Mouse (Mus musculus): ENCODE measurements around the gene Unc13b.

- TF ChIP-seq CTCF (IDR thresholded peaks at IDR 0.05; ENCODE audit: control insufficient read depth, insufficient read depth, insufficient read length) (no peak), FOSL1 (IDR thresholded peaks at IDR 0.05; ENCODE audit: insufficient read depth, low read length, poor library complexity, severe bottlenecking) (no peak), CEBPB (IDR thresholded peaks at IDR 0.05; ENCODE audit: low read depth) (no peak), USF1 (IDR thresholded peaks at IDR 0.05; ENCODE audit: low read depth) (no peak), MYOG (IDR thresholded peaks at IDR 0.05; ENCODE audit: control insufficient read depth, extremely low read depth, insufficient read length) (no peak)
These were observed 123.9 kb downstream of the Unc13b start for GRCm38 (mm10) chr4:43182474-43183168.
